Mouse (Mus musculus): ENCODE measurements around the gene Olfr69.

DNA sequence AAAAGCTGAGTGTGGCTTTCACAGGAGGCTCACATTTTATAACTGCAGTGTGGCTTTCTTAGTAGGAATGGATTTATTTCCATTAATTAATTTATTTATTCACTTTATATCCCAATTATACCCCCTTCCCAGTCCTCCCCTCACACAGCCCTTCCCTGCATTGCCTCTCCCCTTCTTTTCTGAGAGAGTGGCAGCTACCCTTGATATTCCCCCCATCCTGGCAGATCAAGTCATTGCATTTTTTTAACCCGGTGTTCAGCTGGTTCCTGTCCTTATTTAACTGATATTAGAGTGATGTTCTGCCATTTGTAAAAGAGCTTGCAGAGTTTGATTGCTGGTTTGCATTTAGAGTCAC lies 38.4 kb upstream of the Olfr69 start:
- no peak for TF ChIP-seq CTCF (IDR thresholded peaks at IDR 0.05; ENCODE audit: control insufficient read depth, insufficient read depth, insufficient replicate concordance, low read depth, low read length)
- TF ChIP-seq POLR2A (IDR thresholded peaks at IDR 0.05; ENCODE audit: control insufficient read depth, low read depth, low read length), result no peak
